Mouse (Mus musculus) spleen, postnatal 36 days (tissue): ENCODE results near the gene Zfp605.
"Not testable (repeated sequence)": the region's sequence is repeated elsewhere in the genome, so short reads cannot be mapped to it uniquely, and the experiment has no call there.

Source experiments
- DNase-seq, 2 experiments: peaks; one replicate each; pipeline ENCODE4 v3.0.0; 2022; ENCODE audit warnings: low spot score in 2 of 2, mixed read lengths in 1 of 2

The Zfp605 gene

GRCm38 (mm10) chr5:110107581-110108304 is 2.1 kb upstream of the Zfp605 start, which contains the start of gene Gtpbp6:
Gtpbp6 (minus strand) TSS chr5:110108197.
- peak; percentile 94 to 96 for DNase-seq

GRCm38 (mm10) chr5:110108305-110108628 is 1.6 kb upstream of the Zfp605 start:
- DNase-seq, result no peak

GRCm38 (mm10) chr5:110122380-110122779 is 12.5 kb downstream of the Zfp605 start:
- not testable (repeated sequence) for DNase-seq

- peak; percentile 99 to 100 for DNase-seq
These were observed 25.6 kb downstream of the Zfp605 start, which contains the start of gene Chfr for GRCm38 (mm10) chr5:110135293-110136086. Chfr (plus strand) TSS chr5:110135842.

GRCm38 (mm10) chr5:110136087-110136464 is 26.2 kb downstream of the Zfp605 start:
- DNase-seq, result no peak

GRCm38 (mm10) chr5:110137816-110138215 is 27.9 kb downstream of the Zfp605 start:
- DNase-seq, result no peak

GRCm38 (mm10) chr5:110139325-110139724 is 29.4 kb downstream of the Zfp605 start:
- DNase-seq, result no peak

GRCm38 (mm10) chr5:110140424-110140823 is 30.5 kb downstream of the Zfp605 start:
- DNase-seq, result no peak

GRCm38 (mm10) chr5:110142309-110142708 is 32.4 kb downstream of the Zfp605 start:
- no peak for DNase-seq

GRCm38 (mm10) chr5:110143007-110143406 is 33.1 kb downstream of the Zfp605 start:
- DNase-seq, result no peak

- no peak for DNase-seq
These were observed 59.5 kb downstream of the Zfp605 start for GRCm38 (mm10) chr5:110169374-110169773.

- DNase-seq, result peak; percentile 90 to 94
These were observed 66.6 kb downstream of the Zfp605 start, which contains the start of gene Golga3 for GRCm38 (mm10) chr5:110176362-110177020. Golga3 (plus strand) TSS chr5:110176701.

- DNase-seq, result no peak
These were observed 67.1 kb downstream of the Zfp605 start for GRCm38 (mm10) chr5:110177021-110177420.

- no peak for DNase-seq
These were observed 68.7 kb downstream of the Zfp605 start for GRCm38 (mm10) chr5:110178628-110179027.
